Mouse (Mus musculus): Measurements from ENCODE around the gene 1810013L24Rik. TPM values are rescaled to one million over a fixed set of nuclear protein-coding genes. Genes with fewer than 3 reads are reported as not detected.

1810013L24Rik gene
- polyA plus RNA-seq, 1 experiment, result 46.6 TPM

Other genes starting within 250 kb of the 1810013L24Rik start
- gene Pmm2, start 192.4 kb upstream of the 1810013L24Rik start, polyA plus RNA-seq (2012; rRNA removed), result 58.5 and 60.2 TPM in 2 replicates
- gene Tmem186, start 192.4 kb upstream of the 1810013L24Rik start, polyA plus RNA-seq (2012; rRNA removed), result 11.0 and 11.1 TPM in 2 replicates
- gene Carhsp1, start 157.9 kb upstream of the 1810013L24Rik start, polyA plus RNA-seq (2012; rRNA removed), result 80.6 and 91.0 TPM in 2 replicates
- gene Gm5767, start 149.3 kb upstream of the 1810013L24Rik start, polyA plus RNA-seq (2012; rRNA removed), result 526 and 543 TPM in 2 replicates
- 51.7 and 61.5 TPM in 2 replicates for gene Usp7, start 37.8 kb upstream of the 1810013L24Rik start, polyA plus RNA-seq (2012; rRNA removed)

Data from testis, adult 2 months (tissue).